In the genomic region with DNA sequence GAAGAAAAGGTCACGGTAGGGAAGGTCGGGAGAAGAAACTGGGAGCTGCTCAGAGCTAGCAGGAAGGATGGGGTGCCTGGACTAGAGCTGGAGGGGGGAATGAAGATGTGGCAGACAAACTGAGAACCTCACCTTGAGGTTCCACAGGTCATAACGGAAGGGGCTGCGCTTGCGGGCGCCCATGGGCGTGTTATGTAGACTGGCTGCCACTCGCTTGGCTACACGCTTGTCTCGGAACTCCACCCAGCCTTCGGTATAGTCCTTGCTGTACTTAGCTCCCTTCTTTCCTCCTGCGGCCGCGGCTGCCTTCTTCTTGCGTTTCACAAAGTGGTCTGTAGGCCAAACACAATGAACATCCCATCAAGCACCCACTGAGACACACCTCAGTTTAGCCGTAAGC, we compare ENCODE assay signal across 9 mouse cellular contexts. TPM values are rescaled to one million over a fixed set of nuclear protein-coding genes. Genes with fewer than 3 reads are reported as not detected.
A peak's percentile ranks its signal among the peaks of the same experiment; 100 is the strongest.
DNase-seq lines count a peak whose midpoint lies in the region; ATAC-seq and TF ChIP-seq lines count a peak whose summit lies in the region.
"Had no signal": no experiment of that assay in that cellular context is flagged by ENCODE, and none has a peak within 500 bp of the region (broad histone marks: within the 10 kb centered on the region; RNA-seq: fewer than 3 reads in every experiment).

No protein-coding gene starts in this region.

- H3ac ChIP-seq in myocyte (ENCODE audit: control insufficient read depth, insufficient read length): no peak overlapping the region

- DNase-seq in cerebellum, adult 9-11 months: peak; percentile 42
- no peak for DNase-seq in liver, postnatal 0 days
- no peak for DNase-seq in left cerebral cortex, adult 2 months (ENCODE audit: extremely low spot score in 1 of 2, low spot score in 2 of 2)
- no peak for DNase-seq in frontal cortex, postnatal 25 days (ENCODE audit: low spot score in 2 of 2)
- DNase-seq: thymus, adult 18-20 months had no signal

- TF ChIP-seq POLR2A in myocyte (IDR thresholded peaks at IDR 0.05; ENCODE audit: insufficient read length, low read depth): no peak

- H3K4me1 ChIP-seq in liver, embryonic 12.5 days: peaks cover 42% of the 10 kb centered on the region
- 0 out of 2 replicates have a peak, but pooled peaks cover 6% of the 10 kb centered on the region for H3K4me1 ChIP-seq in liver, postnatal 0 days (ENCODE audit: insufficient read depth)
- peaks cover 15% of the 10 kb centered on the region for H3K4me1 ChIP-seq in hindbrain, embryonic 12.5 days

- H3K36me3 ChIP-seq in liver, embryonic 12.5 days: peaks cover 49% of the 10 kb centered on the region
- H3K36me3 ChIP-seq in liver, postnatal 0 days (replicated peaks; ENCODE audit: insufficient read depth, low read length): 0 out of 2 replicates have a peak, but pooled peaks cover 4% of the 10 kb centered on the region
- peaks cover 31% of the 10 kb centered on the region for H3K36me3 ChIP-seq in hindbrain, embryonic 12.5 days
- H3K36me3 ChIP-seq in myocyte (ENCODE audit: control insufficient read depth, insufficient read depth): peaks cover 19% of the 10 kb centered on the region

- no peak for TF ChIP-seq CTCF in liver, postnatal 0 days (IDR thresholded peaks at IDR 0.05; ENCODE audit: low read depth)
- no peak for TF ChIP-seq CTCF in left cerebral cortex, adult 2 months (IDR thresholded peaks at IDR 0.05)

- H3K4me3 ChIP-seq in liver, embryonic 12.5 days: peak overlapping the region; percentile 88
- H3K4me3 ChIP-seq in liver, postnatal 0 days (ENCODE audit: low read depth, low read length): no peak overlapping the region
- no peak overlapping the region for H3K4me3 ChIP-seq in hindbrain, embryonic 12.5 days
- peak overlapping the region; percentile 97 for H3K4me3 ChIP-seq in myocyte
- H3K4me3 ChIP-seq in left cerebral cortex, adult 2 months: no peak overlapping the region

- no peaks in the 10 kb centered on the region for H3K27me3 ChIP-seq in liver, embryonic 12.5 days (replicated peaks)
- H3K27me3 ChIP-seq in liver, postnatal 0 days (ENCODE audit: insufficient read depth, low read length): no peaks in the 10 kb centered on the region
- H3K27me3 ChIP-seq in hindbrain, embryonic 12.5 days: no peaks in the 10 kb centered on the region
- no peaks in the 10 kb centered on the region for H3K27me3 ChIP-seq in myocyte (ENCODE audit: control insufficient read depth, insufficient read depth, insufficient read length)

- ATAC-seq in cerebellum, adult (ENCODE audit: insufficient number of reproducible peaks, low FRiP score, low TSS enrichment): no peak
- no peak for ATAC-seq in liver, embryonic 12.5 days
- ATAC-seq in liver, postnatal 0 days: no peak
- ATAC-seq in hindbrain, embryonic 12.5 days (ENCODE audit: low FRiP score): no peak

- H3K27ac ChIP-seq in liver, embryonic 12.5 days: no peak overlapping the region
- no peak overlapping the region for H3K27ac ChIP-seq in liver, postnatal 0 days (ENCODE audit: low read depth)
- no peak overlapping the region for H3K27ac ChIP-seq in hindbrain, embryonic 12.5 days
- H3K27ac ChIP-seq in left cerebral cortex, adult 2 months: no peak overlapping the region

- peak overlapping the region; percentile 90 for H3K4me2 ChIP-seq in liver, embryonic 12.5 days
- H3K4me2 ChIP-seq in liver, postnatal 0 days (ENCODE audit: low read depth, low read length): no peak overlapping the region
- peak overlapping the region; percentile 91; the same call in 1 of the 2 replicates for H3K4me2 ChIP-seq in hindbrain, embryonic 12.5 days (replicated peaks)
- H3K4me2 ChIP-seq in myocyte (ENCODE audit: low read depth): peak overlapping the region; percentile 64

- H3K9ac ChIP-seq in liver, embryonic 12.5 days: no peak overlapping the region
- no peak overlapping the region for H3K9ac ChIP-seq in liver, postnatal 0 days (replicated peaks)
- no peak overlapping the region for H3K9ac ChIP-seq in hindbrain, embryonic 12.5 days

- intact Hi-C loops in left cerebral cortex, adult 2 months (cut with DNase I): loop anchor here (5.0 kb wide), 2 partner anchors 175 to 340 kb away; a partner anchor contains a TSS

- 88% methylated on average over 16 of the region's 16 CpGs for WGBS in liver, embryonic 12.5 days (ENCODE audit: insufficient replicate concordance)
- WGBS in liver, postnatal 0 days (ENCODE audit: insufficient replicate concordance): 88% methylated on average over 16 of the region's 16 CpGs
- WGBS in hindbrain, embryonic 12.5 days: 94% methylated on average over 16 of the region's 16 CpGs

- H3K79me2 ChIP-seq in myocyte (ENCODE audit: control insufficient read depth, insufficient read depth): peaks cover 19% of the 10 kb centered on the region

- H3K9me3 ChIP-seq in liver, embryonic 12.5 days (replicated peaks): no peaks in the 10 kb centered on the region
- no peaks in the 10 kb centered on the region for H3K9me3 ChIP-seq in liver, postnatal 0 days (ENCODE audit: low read length)
- no peaks in the 10 kb centered on the region for H3K9me3 ChIP-seq in hindbrain, embryonic 12.5 days (replicated peaks)

- TF ChIP-seq EP300 in liver, postnatal 0 days (IDR thresholded peaks at IDR 0.05; ENCODE audit: low read depth): no peak

TF ChIP-seq in myocyte, 11 proteins besides CTCF, POLR2A, EP300 and RAD21:
- no peak for TF ChIP-seq USF1 (IDR thresholded peaks at IDR 0.05; ENCODE audit: low read depth)
- no peak for TF ChIP-seq MYOG (IDR thresholded peaks at IDR 0.05; ENCODE audit: control insufficient read depth in 1 of 3, insufficient read depth in 1 of 3, insufficient read length in 2 of 3, low read depth in 2 of 3)
- TF ChIP-seq SRF (IDR thresholded peaks at IDR 0.05; ENCODE audit: control insufficient read depth, insufficient read length, low read depth): no peak
- TF ChIP-seq CEBPB (IDR thresholded peaks at IDR 0.05; ENCODE audit: insufficient read depth, poor library complexity, severe bottlenecking): no peak
- no peak for TF ChIP-seq MAX (IDR thresholded peaks at IDR 0.05; ENCODE audit: low read depth)
- no peak for TF ChIP-seq TCF3 (IDR thresholded peaks at IDR 0.05; ENCODE audit: insufficient read length, low read depth)
- TF ChIP-seq POLR2AphosphoS2 (IDR thresholded peaks at IDR 0.05; ENCODE audit: insufficient read length, low read depth): no peak
- no peak for TF ChIP-seq REST (IDR thresholded peaks at IDR 0.05; ENCODE audit: insufficient read depth, insufficient read length)
- no peak for TF ChIP-seq E2F4 (IDR thresholded peaks at IDR 0.05; ENCODE audit: insufficient read depth)

RNA-seq across cellular contexts. Expression of a gene that starts 1.3 kb away (rescaled TPM):
- polyA plus RNA-seq in liver, embryonic 12.5 days (2016; fragmentation: Nextera tagmentation; extraction: Ambion mirVana): 8.8 and 9.6 TPM in 2 replicates
- polyA plus RNA-seq in liver, postnatal 0 days (2015; fragmentation: Nextera tagmentation; extraction: Ambion mirVana): 4.3 and 4.8 TPM in 2 replicates
- polyA plus RNA-seq in hindbrain, embryonic 12.5 days (2016; fragmentation: Nextera tagmentation; extraction: Ambion mirVana): 11.6 and 12.0 TPM in 2 replicates
- 7.4 TPM for polyA plus RNA-seq in myocyte (2012; fragmentation: generic; extraction: Trizol)
- total RNA-seq in left cerebral cortex, adult 2 months (2021): 1 to 10 TPM; 8.9 to 9.8 TPM

RNA-seq across cellular contexts. Expression of a gene that starts 43.4 kb away (rescaled TPM):
- polyA plus RNA-seq in liver, embryonic 12.5 days (2016; fragmentation: Nextera tagmentation; extraction: Ambion mirVana): 1.9 and 2.5 TPM in 2 replicates
- polyA plus RNA-seq in liver, postnatal 0 days (2015; fragmentation: Nextera tagmentation; extraction: Ambion mirVana): 0.92 and 0.96 TPM in 2 replicates
- 0.12 TPM in 1 of 2 replicates, not detected in the other for polyA plus RNA-seq in hindbrain, embryonic 12.5 days (2016; fragmentation: Nextera tagmentation; extraction: Ambion mirVana)
- 0.02 TPM for polyA plus RNA-seq in myocyte (2012; fragmentation: generic; extraction: Trizol)
- total RNA-seq in left cerebral cortex, adult 2 months (2021): not detected

RNA-seq across cellular contexts. Expression of a gene that starts 53.3 kb away (rescaled TPM):
- 19.5 and 21.6 TPM in 2 replicates for polyA plus RNA-seq in liver, embryonic 12.5 days (2016; fragmentation: Nextera tagmentation; extraction: Ambion mirVana)
- 7.4 and 9.5 TPM in 2 replicates for polyA plus RNA-seq in liver, postnatal 0 days (2015; fragmentation: Nextera tagmentation; extraction: Ambion mirVana)
- polyA plus RNA-seq in hindbrain, embryonic 12.5 days (2016; fragmentation: Nextera tagmentation; extraction: Ambion mirVana): 58.9 and 63.2 TPM in 2 replicates
- polyA plus RNA-seq in myocyte (2012; fragmentation: generic; extraction: Trizol): 4.3 TPM
- total RNA-seq in left cerebral cortex, adult 2 months (2021): 10 to 100 TPM; 29.8 to 33.3 TPM

Comparison
In these comparisons a context has a peak if more than half of its experiments do, and no peak if none do; other contexts are left out.
1. H3K4me3 ChIP-seq: peak in liver, embryonic 12.5 days (single experiment) and myocyte (single experiment); none in liver, postnatal 0 days (single experiment), hindbrain, embryonic 12.5 days (single experiment) and left cerebral cortex, adult 2 months (single experiment).